Mouse (Mus musculus) MEL (cell line): ENCODE measurements around the gene Zhx3.

ENCODE experiments used
- CHD1 ChIP-seq: IDR thresholded peaks from 2 replicates; pipeline ENCODE4 v1.6.1; 2012; ENCODE audit warnings: low read depth, mild to moderate bottlenecking, inconsistent platforms, low read length, improper control_type of control experiment
- CTCF ChIP-seq, 3 experiments: IDR thresholded peaks in 2 of 3; conservative IDR thresholded peaks in 1 of 3; 2 replicates each; pipeline ENCODE4 v1.5.1; 2011 to 2012; ENCODE audit warnings: low read length in 3 of 3, low read depth in 2 of 3, mild to moderate bottlenecking in 2 of 3, improper control_type of control experiment in 1 of 3, inconsistent platforms in 1 of 3, mixed read lengths in 1 of 3, moderate library complexity in 1 of 3; ENCODE audit not compliant: control insufficient read depth in 1 of 3, insufficient read depth in 1 of 3, poor library complexity in 1 of 3, severe bottlenecking in 1 of 3
- ELF1 ChIP-seq: IDR thresholded peaks from 2 replicates; pipeline ENCODE4 v1.6.1; 2014; ENCODE audit warnings: low read depth, mild to moderate bottlenecking, inconsistent platforms, low read length, improper control_type of control experiment, moderate library complexity
- EP300 ChIP-seq, 2 experiments: IDR thresholded peaks; 2 replicates each; pipeline ENCODE4 v1.6.1; 2011; ENCODE audit warnings: improper control_type of control experiment in 2 of 2, low read length in 2 of 2, low read depth in 1 of 2, mild to moderate bottlenecking in 1 of 2
- GATA1 ChIP-seq: IDR thresholded peaks from 2 replicates; pipeline ENCODE4 v1.6.1; 2011; ENCODE audit warnings: low read depth, low read length, improper control_type of control experiment
- JUND ChIP-seq: IDR thresholded peaks from 2 replicates; pipeline ENCODE4 v1.6.1; 2011; ENCODE audit warnings: low read depth, mild to moderate bottlenecking, improper control_type of control experiment, low read length
- MAFK ChIP-seq: IDR thresholded peaks from 2 replicates; pipeline ENCODE4 v1.6.1; 2011; ENCODE audit warnings: low read depth, mild to moderate bottlenecking, low read length, improper control_type of control experiment, borderline replicate concordance
- MEF2A ChIP-seq: IDR thresholded peaks from 2 replicates; pipeline ENCODE4 v1.6.1; 2014; ENCODE audit warnings: low read depth, mild to moderate bottlenecking, inconsistent platforms, low read length, improper control_type of control experiment; ENCODE audit not compliant: poor library complexity, insufficient replicate concordance, severe bottlenecking; ENCODE audit errors: extremely low read depth
- MXI1 ChIP-seq: IDR thresholded peaks from 2 replicates; pipeline ENCODE4 v1.6.1; 2011; ENCODE audit warnings: mild to moderate bottlenecking, low read depth, low read length, improper control_type of control experiment
- POLR2A ChIP-seq, 2 experiments: IDR thresholded peaks; 2 replicates each; pipeline ENCODE4 v1.6.1; 2011 to 2012; ENCODE audit warnings: low read length in 2 of 2, mild to moderate bottlenecking in 2 of 2, control low read depth in 1 of 2, improper control_type of control experiment in 1 of 2, low read depth in 1 of 2, moderate library complexity in 1 of 2; ENCODE audit not compliant: control insufficient read depth in 1 of 2, insufficient read depth in 1 of 2, poor library complexity in 1 of 2
- SMC3 ChIP-seq: IDR thresholded peaks from 2 replicates; pipeline ENCODE4 v1.6.1; 2011; ENCODE audit warnings: low read depth, low read length, improper control_type of control experiment
- TAL1 ChIP-seq: IDR thresholded peaks from 2 replicates; pipeline ENCODE4 v1.6.1; 2012; ENCODE audit warnings: mild to moderate bottlenecking, inconsistent platforms, low read length, moderate library complexity, mixed read lengths
- USF1 ChIP-seq: IDR thresholded peaks from 2 replicates; pipeline ENCODE4 v1.6.1; 2014; ENCODE audit warnings: low read depth, mild to moderate bottlenecking, inconsistent platforms, low read length, improper control_type of control experiment, moderate library complexity

DNA sequence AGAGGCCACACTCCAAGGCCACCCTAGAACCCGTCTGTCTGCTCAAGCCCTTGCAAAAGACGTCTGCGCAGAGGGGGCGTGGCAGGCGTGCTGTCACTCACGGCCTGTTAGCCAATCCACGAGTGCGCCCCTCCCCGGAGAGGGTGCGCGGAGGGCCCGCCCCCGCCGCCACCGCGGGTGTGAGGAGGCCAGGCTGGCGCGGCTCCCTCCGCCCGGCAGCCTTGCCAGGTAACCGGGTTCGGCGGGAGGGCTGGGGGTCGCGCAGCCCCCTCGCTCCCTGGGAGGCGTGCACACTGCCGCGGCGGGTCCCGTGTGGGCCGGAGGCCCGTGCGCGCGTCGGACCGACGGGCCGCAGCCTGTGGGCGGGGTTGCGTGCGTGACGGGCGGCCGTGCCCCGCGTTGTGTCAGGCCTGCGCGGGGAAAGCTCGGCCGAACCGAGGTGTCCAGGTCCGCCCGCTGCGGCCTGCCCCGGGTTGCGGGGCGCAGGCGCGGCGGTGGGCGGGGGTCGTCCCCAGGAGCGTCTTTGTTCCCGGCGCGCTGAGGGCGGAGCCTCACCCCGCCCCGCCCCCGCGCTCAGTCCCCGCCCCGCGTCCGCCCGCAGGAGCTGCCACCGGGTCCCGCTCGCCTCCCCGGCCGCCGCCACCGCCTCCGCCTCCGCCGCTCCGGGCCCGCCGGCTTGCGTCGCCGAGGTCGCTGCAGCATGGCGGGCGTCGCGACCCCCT lies 141.5 kb downstream of the Zhx3 start, which contains the start of gene Plcg1:
- TF ChIP-seq GATA1: no peak
- TF ChIP-seq MAFK: no peak
- TF ChIP-seq POLR2A (IDR thresholded peaks at IDR 0.05; ENCODE audit: control insufficient read depth in 1 of 2, insufficient read depth in 1 of 2, low read depth in 1 of 2, low read length in 2 of 2, poor library complexity in 1 of 2): peak in 1 of 2 experiments; percentile 48; a peak in 1 of 4 replicates
- no peak; the same call in 1 of the 2 replicates for TF ChIP-seq MXI1
- TF ChIP-seq CHD1: no peak
- TF ChIP-seq MEF2A: no peak
- TF ChIP-seq CTCF (IDR thresholded peaks at IDR 0.05 in 2 of 3, conservative IDR thresholded peaks at IDR 0.05 in 1 of 3; ENCODE audit: control insufficient read depth in 1 of 3, insufficient read depth in 1 of 3, low read depth in 2 of 3, low read length in 3 of 3, poor library complexity in 1 of 3, severe bottlenecking in 1 of 3): no peak
- TF ChIP-seq USF1: no peak
- TF ChIP-seq TAL1: no peak
- TF ChIP-seq EP300 (IDR thresholded peaks at IDR 0.05; ENCODE audit: low read depth in 1 of 2, low read length in 2 of 2): no peak
- TF ChIP-seq JUND: no peak
- no peak for TF ChIP-seq ELF1
- TF ChIP-seq SMC3: no peak
